Mouse (Mus musculus) liver, adult 2 months (tissue): Measurements from ENCODE around the gene Otos. TPM values are rescaled to one million over a fixed set of nuclear protein-coding genes. Genes with fewer than 3 reads are reported as not detected.
A peak's percentile ranks its signal among the peaks of the same experiment; 100 is the strongest.

Source experiments
- DNase-seq: peaks from one replicate; pipeline ENCODE4 v3.0.0-alpha.2; 2011; ENCODE audit warnings: low read depth, low spot score; ENCODE audit errors: extremely low read depth
- H3K27ac ChIP-seq: fragments of 200-500 bp; replicated peaks from 2 replicates; pipeline ENCODE4 v1.5.1; 2012; ENCODE audit warnings: low read depth, mild to moderate bottlenecking, control low read depth, inconsistent platforms, low read length; ENCODE audit not compliant: insufficient read depth
- H3K27me3 ChIP-seq: fragments of 200-500 bp; 2 replicates; pipeline ENCODE4 v1.6.1; 2012; ENCODE audit warnings: mild to moderate bottlenecking, moderate library complexity, low read length, inconsistent platforms; ENCODE audit not compliant: control insufficient read depth, insufficient read depth
- H3K36me3 ChIP-seq: fragments of 200-500 bp; 2 replicates; pipeline ENCODE4 v1.6.1; 2012; ENCODE audit warnings: low read length, inconsistent platforms; ENCODE audit not compliant: control insufficient read depth, insufficient read depth
- H3K4me1 ChIP-seq: fragments of 200-500 bp; 2 replicates; pipeline ENCODE4 v1.6.1; 2011; ENCODE audit warnings: low read length; ENCODE audit not compliant: control insufficient read depth, insufficient read depth
- H3K4me3 ChIP-seq: fragments of 200-500 bp; 2 replicates; pipeline ENCODE4 v1.5.1; 2011; ENCODE audit warnings: low read depth, mild to moderate bottlenecking, control low read depth, low read length, moderate library complexity; ENCODE audit not compliant: insufficient read depth
- H3K79me2 ChIP-seq: fragments of 200-500 bp; 2 replicates; pipeline ENCODE4 v1.6.1; 2012; ENCODE audit warnings: inconsistent platforms, mild to moderate bottlenecking, low read length, moderate library complexity; ENCODE audit not compliant: control insufficient read depth, insufficient read depth
- H3K9ac ChIP-seq: fragments of 200-500 bp; 2 replicates; pipeline ENCODE4 v1.6.1; 2012; ENCODE audit warnings: low read depth, mild to moderate bottlenecking, control low read depth, inconsistent platforms, low read length
- CTCF ChIP-seq: fragments of 200-500 bp; IDR thresholded peaks from 2 replicates; pipeline ENCODE4 v1.5.1; 2011; ENCODE audit warnings: low read depth, low read length, control low read depth
- POLR2A ChIP-seq: fragments of 200-500 bp; IDR thresholded peaks from 2 replicates; pipeline ENCODE4 v1.6.1; 2011; ENCODE audit warnings: low read length, control low read depth; ENCODE audit not compliant: insufficient read depth; ENCODE audit errors: extremely low read depth
- WGBS: fragments of 180-500 bp; shearing (Covaris S2); methylation state at CpG from one replicate; pipeline ENCODE4 v1.1.7; 2018; 5-methylcytosine and 5-hydroxymethylcytosine counted together
- polyA plus RNA-seq: library from polyadenylated mRNA; depleted of rRNA; stranded (reverse); fragments of >200 nt; gene quantifications from 2 replicates; pipeline ENCODE4 v1.2.3, GENCODE M21; 2012
- total RNA-seq: library from RNA; depleted of rRNA; stranded (reverse); fragments of >200 nt; gene quantifications from 2 replicates; pipeline ENCODE4 v1.2.3, GENCODE M21; 2014

Gene Otos
- total and polyA plus RNA-seq, 2 experiments: not detected

- WGBS: 48% methylated on average over 2 of the region's 2 CpGs
- Histone ChIP-seq H3K4me1 (peaks cover 5% of the 10 kb centered on the region; the same call in 1 of the 2 replicates), H3K79me2 (peaks cover 6% of the 10 kb centered on the region; the same call in 1 of the 2 replicates), H3K9ac (no peak overlapping the region), H3K27me3 (no peaks in the 10 kb centered on the region), H3K4me3 (no peak overlapping the region), H3K36me3 (no peaks in the 10 kb centered on the region), H3K27ac (no peak overlapping the region)
- TF ChIP-seq POLR2A (no peak), CTCF (no peak)
- DNase-seq: no peak
Measured at GRCm38 (mm10) chr1:92646111-92646510, 2.5 kb downstream of the Otos start.

GRCm38 (mm10) chr1:92644916-92645315 is 3.7 kb downstream of the Otos start:
- WGBS: 80% methylated on average over 5 of the region's 5 CpGs
- Histone ChIP-seq H3K36me3 (no peaks in the 10 kb centered on the region), H3K4me3 (no peak overlapping the region), H3K27me3 (no peaks in the 10 kb centered on the region), H3K9ac (no peak overlapping the region), H3K79me2 (peaks cover 7% of the 10 kb centered on the region; the same call in 1 of the 2 replicates), H3K4me1 (peaks cover 11% of the 10 kb centered on the region), H3K27ac (no peak overlapping the region)
- no peak for DNase-seq
- TF ChIP-seq POLR2A (no peak), CTCF (no peak)

- no peak for DNase-seq
- Histone ChIP-seq H3K4me1 (peaks cover 11% of the 10 kb centered on the region), H3K9ac (no peak overlapping the region), H3K27ac (no peak overlapping the region), H3K27me3 (no peaks in the 10 kb centered on the region), H3K36me3 (no peaks in the 10 kb centered on the region), H3K79me2 (peaks cover 7% of the 10 kb centered on the region; the same call in 1 of the 2 replicates), H3K4me3 (no peak overlapping the region)
- TF ChIP-seq CTCF (no peak), POLR2A (no peak)
- WGBS: 80% methylated on average over 4 of the region's 4 CpGs
Measured at GRCm38 (mm10) chr1:92643691-92644090, 5.0 kb downstream of the Otos start.

- Histone ChIP-seq H3K36me3 (no peaks in the 10 kb centered on the region; the same call in 1 of the 2 replicates), H3K4me3 (peak within 1 kb of the TSS; percentile 84), H3K27ac (peak within 1 kb of the TSS; percentile 8; the same call in 1 of the 2 replicates), H3K9ac (peak within 1 kb of the TSS; percentile 88), H3K79me2 (peaks cover 7% of the 10 kb centered on the region; the same call in 1 of the 2 replicates), H3K27me3 (no peaks in the 10 kb centered on the region), H3K4me1 (peaks cover 8% of the 10 kb centered on the region)
- TF ChIP-seq CTCF (no peak), POLR2A (0 out of 2 replicates have a peak, but pooled peaks have one; percentile 55)
- WGBS: 2% methylated on average over 50 of the region's 50 CpGs
- DNase-seq: peak; percentile 81
Measured at GRCm38 (mm10) chr1:92641514-92642272, 6.9 kb downstream of the Otos start, which contains the start of gene Cops9. Gene Cops9, minus strand, starts transcription at chr1:92641985.

GRCm38 (mm10) chr1:92640393-92640792 is 8.2 kb downstream of the Otos start:
- Histone ChIP-seq H3K9ac (no peak overlapping the region), H3K27ac (no peak overlapping the region)
- TF ChIP-seq POLR2A: no peak
- no peak for TF ChIP-seq CTCF

GRCm38 (mm10) chr1:92638736-92639135 is 9.9 kb downstream of the Otos start:
- 95% methylated on average over 4 of the region's 4 CpGs for WGBS
- H3K27ac ChIP-seq: no peak overlapping the region

More at GRCm38 (mm10) chr1:92640393-92640792, 8.2 kb downstream of the Otos start:
- no peak overlapping the region for H3K4me3 ChIP-seq
- no peak for DNase-seq
- peaks cover 7% of the 10 kb centered on the region; the same call in 1 of the 2 replicates for H3K79me2 ChIP-seq
- H3K4me1 ChIP-seq: peaks cover 8% of the 10 kb centered on the region
- H3K27me3 ChIP-seq: no peaks in the 10 kb centered on the region
- no peaks in the 10 kb centered on the region; the same call in 1 of the 2 replicates for H3K36me3 ChIP-seq
- 82% methylated on average over 6 of the region's 6 CpGs for WGBS

More at GRCm38 (mm10) chr1:92638736-92639135, 9.9 kb downstream of the Otos start:
- H3K27me3 ChIP-seq: no peaks in the 10 kb centered on the region
- H3K4me3 ChIP-seq: no peak overlapping the region
- no peak overlapping the region for H3K9ac ChIP-seq
- peaks cover 7% of the 10 kb centered on the region; the same call in 1 of the 2 replicates for H3K79me2 ChIP-seq
- DNase-seq: no peak
- no peak for TF ChIP-seq CTCF
- TF ChIP-seq POLR2A: no peak
- no peaks in the 10 kb centered on the region; the same call in 1 of the 2 replicates for H3K36me3 ChIP-seq
- peaks cover 8% of the 10 kb centered on the region for H3K4me1 ChIP-seq
